Mouse (Mus musculus): ENCODE measurements around the gene Cyp1b1.

Cyp1b1 gene

GRCm38 (mm10) chr17:79714931-79715637, at the start of gene Cyp1b1:
TSS of gene Cyp1b1 (minus strand) at chr17:79715061.
- in situ Hi-C loops (cut with MboI), result no loop called here

GRCm38 (mm10) chr17:79761841-79762240, 47.0 kb upstream of the Cyp1b1 start:
- in situ Hi-C loops (cut with MboI), result no loop called here

- in situ Hi-C loops (cut with MboI), result no loop called here
These were observed 39.0 kb upstream of the Cyp1b1 start for GRCm38 (mm10) chr17:79753831-79754230.

DNA sequence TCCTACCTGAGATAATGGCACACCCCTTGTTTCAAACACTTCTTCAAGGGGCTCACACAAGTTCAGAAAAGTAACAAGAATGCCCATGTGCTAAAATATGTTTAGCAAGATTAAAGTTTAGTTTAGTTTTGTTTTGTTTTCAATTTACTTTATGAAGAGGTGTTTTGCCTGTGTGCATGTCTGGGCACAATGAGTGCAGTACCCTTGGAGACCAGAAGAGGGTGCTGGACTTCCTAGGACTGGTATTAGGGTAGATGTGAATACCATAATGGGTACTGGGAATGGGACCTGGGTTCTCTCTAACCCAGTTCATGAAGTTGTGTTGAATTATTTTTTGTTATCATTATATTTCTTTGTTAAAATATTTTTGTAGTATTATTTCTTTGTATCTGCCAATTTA, 38.0 kb upstream of the Cyp1b1 start:
- in situ Hi-C loops (cut with MboI), result no loop called here

DNA sequence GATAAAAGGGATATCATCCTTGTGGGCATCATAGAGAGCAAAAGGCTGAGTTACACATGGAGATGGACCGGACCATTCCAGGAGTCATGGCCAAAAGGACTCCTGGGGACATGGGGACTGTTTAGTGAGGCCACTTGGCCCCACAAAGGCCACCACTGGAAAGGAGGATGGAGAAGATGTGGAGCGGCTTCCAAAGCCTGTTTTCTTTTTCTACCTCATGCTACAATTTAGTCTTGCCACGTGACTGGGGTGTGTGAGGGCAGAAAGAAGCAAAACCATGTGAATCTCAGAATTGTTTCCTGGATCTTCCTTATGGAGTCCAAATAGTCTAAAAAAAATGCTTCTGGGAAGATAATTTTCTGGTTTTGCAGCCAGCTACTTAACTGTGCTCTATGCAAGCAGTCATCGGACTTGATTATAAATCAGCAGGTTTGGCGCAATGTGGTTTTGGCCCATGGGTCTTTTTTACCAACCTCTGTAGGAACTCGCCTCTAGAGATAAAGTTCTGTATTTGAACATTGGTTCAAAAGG, 36.9 kb upstream of the Cyp1b1 start:
- in situ Hi-C loops (cut with MboI), result no loop called here

DNA sequence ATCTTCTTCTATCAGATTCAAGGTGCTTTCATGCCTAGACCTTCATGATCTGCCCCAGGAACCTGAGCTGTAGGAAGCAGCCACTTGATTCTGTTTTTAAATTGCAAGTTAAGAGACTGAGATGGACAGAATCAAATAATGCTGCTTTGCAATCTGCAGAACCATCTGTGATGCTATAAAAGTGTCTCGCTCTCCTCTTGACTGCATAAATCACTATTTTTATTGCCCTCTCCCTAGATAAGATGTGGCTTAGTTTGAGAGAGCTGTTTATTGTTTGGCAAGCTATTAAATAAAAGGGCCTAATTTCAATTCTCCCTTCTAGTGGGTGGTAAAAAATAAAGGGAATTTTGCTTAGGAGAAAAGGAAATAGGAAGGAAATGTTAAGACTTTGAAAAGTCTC, 34.8 kb upstream of the Cyp1b1 start:
- in situ Hi-C loops (cut with MboI), result no loop called here

- in situ Hi-C loops (cut with MboI), result no loop called here
These were observed 32.1 kb upstream of the Cyp1b1 start for GRCm38 (mm10) chr17:79746954-79747353.

- in situ Hi-C loops (cut with MboI), result no loop called here
These were observed 31.3 kb upstream of the Cyp1b1 start for GRCm38 (mm10) chr17:79746146-79746591.

- in situ Hi-C loops (cut with MboI), result no loop called here
These were observed 30.3 kb upstream of the Cyp1b1 start for GRCm38 (mm10) chr17:79745051-79745731.

DNA sequence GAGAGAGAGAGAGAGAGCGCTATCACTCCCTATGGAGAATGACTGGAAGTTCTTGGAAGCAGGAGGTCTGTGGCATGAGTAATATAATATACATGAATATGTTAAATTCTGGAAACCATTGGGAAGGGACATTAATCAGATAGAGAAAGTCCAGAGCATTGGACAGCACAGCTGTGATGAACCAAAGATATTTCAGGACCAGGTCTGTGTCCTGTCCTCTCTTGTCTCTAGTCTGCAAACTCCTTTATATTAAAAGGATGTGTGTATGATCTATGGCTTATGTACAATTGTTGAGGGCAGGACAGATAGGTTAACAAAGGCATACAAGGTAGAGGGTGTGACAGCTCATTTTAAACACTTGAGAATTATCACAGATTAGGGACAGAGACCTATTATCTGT, 28.6 kb upstream of the Cyp1b1 start:
- in situ Hi-C loops (cut with MboI), result no loop called here

DNA sequence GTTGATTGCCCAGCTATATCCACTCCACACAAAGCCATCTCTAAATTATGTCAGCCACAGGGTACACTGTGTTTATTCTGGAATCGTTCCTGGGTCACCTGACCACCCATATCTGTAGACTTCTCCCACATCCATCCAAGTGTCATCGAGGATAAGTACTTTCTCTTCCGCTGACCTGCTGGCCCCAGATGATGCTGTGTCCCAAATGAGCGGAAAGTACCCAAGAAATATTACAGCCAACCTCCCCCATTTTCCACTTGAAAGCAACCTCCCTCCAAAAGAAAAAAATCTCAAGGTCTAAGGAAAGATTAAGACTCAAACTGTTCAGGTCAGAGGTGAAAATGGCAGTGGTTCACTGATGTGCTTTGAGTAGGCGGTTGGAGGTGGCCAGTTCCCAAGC, 27.8 kb upstream of the Cyp1b1 start:
- in situ Hi-C loops (cut with MboI), result no loop called here

GRCm38 (mm10) chr17:79738847-79739498, 24.1 kb upstream of the Cyp1b1 start:
- in situ Hi-C loops (cut with MboI), result no loop called here

GRCm38 (mm10) chr17:79737598-79737997, 22.7 kb upstream of the Cyp1b1 start:
- in situ Hi-C loops (cut with MboI), result no loop called here

DNA sequence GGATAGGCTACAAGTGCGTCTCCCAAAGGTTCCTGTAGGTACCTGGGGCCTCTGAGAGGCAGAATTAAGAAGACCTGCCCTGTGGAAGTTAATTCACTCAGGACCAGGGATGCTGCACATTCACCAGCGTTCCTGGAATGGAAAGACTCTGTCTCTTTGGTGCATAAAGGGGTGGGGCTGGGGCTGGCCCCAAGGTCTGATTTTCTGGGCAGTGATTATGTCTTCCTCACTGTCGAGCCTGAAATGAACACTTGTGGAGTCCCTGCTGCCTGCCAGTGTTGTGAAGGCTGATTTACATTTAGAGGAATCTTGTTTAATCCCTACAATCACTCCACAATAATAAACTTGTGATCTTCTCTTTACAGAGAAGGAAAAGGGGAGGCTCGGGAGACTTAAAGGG, 18.2 kb upstream of the Cyp1b1 start:
- in situ Hi-C loops (cut with MboI), result no loop called here

DNA sequence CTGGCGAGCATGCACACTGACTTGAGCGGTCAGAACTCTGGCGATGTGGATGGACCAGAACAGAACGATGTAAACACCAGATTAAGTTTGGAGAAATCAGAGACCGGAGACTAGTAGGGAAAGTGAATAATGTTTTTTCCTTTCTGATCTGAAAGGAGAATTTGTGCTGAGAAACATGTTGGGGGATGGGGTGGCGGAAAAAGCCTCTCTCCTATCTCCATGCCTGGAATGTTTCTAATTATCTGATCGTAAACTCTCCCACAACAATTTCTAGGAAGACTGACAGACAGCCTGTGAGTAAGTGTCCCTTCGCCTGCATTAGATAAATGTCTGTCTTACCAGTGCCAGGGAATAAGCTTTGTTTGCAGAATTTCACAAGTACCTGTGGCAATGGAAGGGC, 16.1 kb upstream of the Cyp1b1 start:
- in situ Hi-C loops (cut with MboI), result no loop called here

DNA sequence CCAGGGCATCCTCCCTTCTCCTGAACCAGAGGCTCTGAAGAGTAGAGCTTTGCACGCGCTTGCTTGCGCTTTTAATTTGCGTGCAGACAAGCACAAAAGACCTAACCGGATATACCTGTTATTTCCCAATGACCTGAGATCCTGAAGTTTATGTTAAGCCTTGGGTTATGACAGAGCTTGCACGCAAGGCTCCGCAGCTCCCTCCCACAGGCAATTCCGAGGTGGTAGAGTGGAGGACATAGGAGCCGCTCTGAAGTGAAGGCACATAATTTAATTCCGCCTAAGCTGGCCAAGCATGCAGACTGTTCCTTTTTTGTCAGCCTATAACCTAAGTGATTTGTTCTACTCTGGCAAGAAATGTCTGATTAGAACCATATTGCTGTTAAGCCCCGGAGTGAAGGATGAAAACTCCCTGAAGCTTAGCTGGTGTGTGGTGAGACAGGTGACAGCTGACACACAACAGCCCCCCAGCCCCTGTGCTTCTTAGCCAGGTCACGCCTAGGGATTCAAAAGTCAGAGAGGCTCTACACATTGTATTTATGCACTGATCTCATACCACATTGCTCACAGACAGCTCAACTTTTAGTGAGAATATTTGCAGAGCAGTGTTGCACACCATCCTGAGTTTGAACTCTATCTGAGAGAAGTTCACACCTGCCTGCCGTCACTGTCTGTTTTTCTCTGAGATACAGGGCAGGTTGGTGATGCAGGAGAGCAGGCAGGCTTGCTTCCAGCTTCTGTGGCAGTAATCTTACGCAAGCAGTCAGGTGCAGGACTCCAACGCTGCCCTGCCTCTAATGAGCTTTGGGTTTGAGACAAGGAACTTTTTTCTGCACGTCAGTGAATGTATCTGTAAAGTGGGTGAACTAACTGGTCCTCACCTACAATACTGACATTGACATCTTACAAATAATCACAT, 14.0 kb upstream of the Cyp1b1 start:
- in situ Hi-C loops (cut with MboI), result no loop called here

- in situ Hi-C loops (cut with MboI), result no loop called here
These were observed 13.3 kb upstream of the Cyp1b1 start for GRCm38 (mm10) chr17:79728053-79728584.

GRCm38 (mm10) chr17:79726613-79727012, 11.8 kb upstream of the Cyp1b1 start:
- in situ Hi-C loops (cut with MboI), result no loop called here

- in situ Hi-C loops (cut with MboI), result no loop called here
These were observed 5.8 kb upstream of the Cyp1b1 start for GRCm38 (mm10) chr17:79720681-79721080.

DNA sequence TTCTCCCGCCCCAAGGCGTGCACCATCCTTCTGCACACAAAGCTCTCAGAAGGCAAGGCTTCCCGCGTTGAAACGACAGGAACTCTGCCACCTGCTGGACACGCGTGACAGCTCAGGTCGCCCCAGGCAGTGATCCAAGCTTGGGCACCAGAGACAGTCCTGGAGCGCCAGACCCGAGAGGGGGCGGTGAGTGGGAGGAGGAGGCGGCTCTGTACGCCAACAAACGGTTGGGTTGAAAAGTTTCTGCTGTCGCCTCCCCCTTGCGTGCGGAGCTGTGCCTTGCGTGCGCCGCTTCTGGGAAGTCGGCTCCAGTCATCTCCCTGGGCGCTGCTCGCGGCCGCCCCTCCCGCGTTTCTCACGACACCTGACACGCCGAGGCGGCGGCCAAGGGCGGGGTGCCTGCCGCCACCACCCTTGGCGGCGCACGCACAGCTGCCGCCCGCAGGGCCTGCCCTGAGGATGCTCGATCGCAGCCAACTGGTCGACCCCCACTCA, 835 bp upstream of the Cyp1b1 start:
- in situ Hi-C loops (cut with MboI), result no loop called here

DNA sequence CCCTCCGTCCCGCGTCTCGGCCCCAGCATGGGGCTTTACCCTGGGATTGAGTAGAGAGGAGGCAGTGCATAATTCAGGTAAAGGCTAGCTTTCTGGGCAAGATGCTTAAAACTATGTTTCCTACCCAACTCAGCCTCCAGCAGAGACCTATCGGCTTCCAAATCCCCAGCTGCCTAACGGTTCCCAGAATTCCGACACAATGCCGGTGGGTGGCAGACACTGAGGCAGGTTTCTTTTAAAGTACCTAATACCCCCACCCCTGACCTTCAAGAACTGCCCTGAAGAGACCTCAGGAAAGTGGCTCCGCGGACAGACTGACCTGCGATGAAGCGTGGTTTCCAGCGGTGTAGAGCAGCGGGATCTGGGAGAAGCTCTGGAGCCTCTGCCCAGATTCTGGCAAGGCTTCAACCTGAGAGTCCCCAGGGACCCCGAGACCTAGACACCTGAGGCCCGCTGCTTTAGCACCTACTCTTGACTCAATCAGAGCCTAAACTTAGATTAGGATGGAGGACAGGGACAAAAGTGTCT, 429 bp downstream of the Cyp1b1 start:
- in situ Hi-C loops (cut with MboI), result no loop called here
